Mouse (Mus musculus) midbrain, embryonic 15.5 days (tissue): ENCODE data around the gene Isx. TPM values are rescaled to one million over a fixed set of nuclear protein-coding genes. Genes with fewer than 3 reads are reported as not detected.

ENCODE experiments used
- ATAC-seq: fragments of 200-750 bp; cut with Nextera tagmentation; replicated peaks from 2 replicates; pipeline ENCODE4 v1.8.0; 2017; ENCODE audit warnings: moderate TSS enrichment
- H3K27ac ChIP-seq: fragments of 300-500 bp; sonication (generic); 2 replicates; pipeline ENCODE4 v1.5.1; 2015; ENCODE audit warnings: mild to moderate bottlenecking, inconsistent platforms
- H3K27me3 ChIP-seq: fragments of 300-500 bp; sonication (generic); replicated peaks from 2 replicates; pipeline ENCODE4 v1.6.1; 2015; ENCODE audit warnings: inconsistent platforms
- H3K36me3 ChIP-seq: fragments of 300-500 bp; sonication (generic); replicated peaks from 2 replicates; pipeline ENCODE4 v1.6.1; 2015; ENCODE audit warnings: inconsistent platforms
- H3K4me1 ChIP-seq: fragments of 300-500 bp; sonication (generic); 2 replicates; pipeline ENCODE4 v1.6.1; 2015; ENCODE audit warnings: inconsistent platforms
- H3K4me2 ChIP-seq: fragments of 300-500 bp; sonication (generic); 2 replicates; pipeline ENCODE4 v1.6.1; 2015; ENCODE audit warnings: inconsistent platforms, mild to moderate bottlenecking, moderate library complexity
- H3K4me3 ChIP-seq: fragments of 300-500 bp; sonication (generic); 2 replicates; pipeline ENCODE4 v1.5.1; 2015; ENCODE audit warnings: mild to moderate bottlenecking, inconsistent platforms
- H3K9ac ChIP-seq: fragments of 300-500 bp; sonication (generic); 2 replicates; pipeline ENCODE4 v1.6.1; 2015; ENCODE audit warnings: mild to moderate bottlenecking, inconsistent platforms
- H3K9me3 ChIP-seq: fragments of 300-500 bp; sonication (generic); 2 replicates; pipeline ENCODE4 v1.6.1; 2016; ENCODE audit warnings: inconsistent platforms
- WGBS: fragments of 180-500 bp; shearing (Covaris S2); methylation state at CpG from one replicate; pipeline ENCODE4 v1.1.7; 2015; ENCODE audit warnings: mixed read lengths; 5-methylcytosine and 5-hydroxymethylcytosine counted together
- polyA plus RNA-seq: library from polyadenylated mRNA; unstranded; fragments of >200 nt; fragmentation: Nextera tagmentation; extraction: Ambion mirVana; gene quantifications from 2 replicates; pipeline ENCODE4 v1.2.1, GENCODE M21; 2015

Gene Isx
- not detected in 2 replicates for polyA plus RNA-seq

- 85% methylated on average over 3 of the region's 3 CpGs for WGBS
- H3K27me3 ChIP-seq: no peaks in the 10 kb centered on the region
- no peaks in the 10 kb centered on the region for H3K4me1 ChIP-seq
- no peak within 1 kb of the TSS for H3K4me2 ChIP-seq
- no peak within 1 kb of the TSS for H3K27ac ChIP-seq
- no peak for ATAC-seq
- no peaks in the 10 kb centered on the region for H3K36me3 ChIP-seq
- no peak within 1 kb of the TSS for H3K4me3 ChIP-seq
- no peak within 1 kb of the TSS for H3K9ac ChIP-seq
- no peaks in the 10 kb centered on the region for H3K9me3 ChIP-seq
Measured at GRCm38 (mm10) chr8:74872940-74873339, at the start of gene Isx. Gene Isx (plus strand): TSS chr8:74873173.

DNA sequence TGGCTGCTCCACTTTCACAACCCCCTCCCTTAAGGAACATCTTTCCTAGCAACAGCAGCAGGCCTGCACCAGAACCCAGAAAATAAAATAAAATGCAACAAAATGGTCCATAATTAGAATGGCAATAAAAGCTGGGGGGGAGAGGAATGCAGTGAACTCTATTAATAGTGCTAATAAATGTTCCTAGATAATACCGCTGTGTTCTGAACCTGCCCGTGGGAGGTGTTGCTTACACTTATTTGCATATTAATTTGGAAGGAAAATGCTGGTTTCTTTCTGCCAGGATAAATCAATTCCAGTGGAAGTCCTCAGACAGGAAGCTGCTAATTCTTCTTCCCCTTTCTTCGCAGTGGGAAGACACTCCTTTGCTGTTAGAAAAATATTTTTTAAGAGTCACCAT lies 45.3 kb upstream of the Isx start:
- no peak for ATAC-seq
- Histone ChIP-seq H3K27me3 (no peaks in the 10 kb centered on the region), H3K4me1 (no peaks in the 10 kb centered on the region), H3K27ac (no peak overlapping the region), H3K9ac (no peak overlapping the region), H3K4me3 (no peak overlapping the region), H3K36me3 (no peaks in the 10 kb centered on the region), H3K9me3 (no peaks in the 10 kb centered on the region), H3K4me2 (no peak overlapping the region)
- WGBS: 68% methylated on average over 3 of the region's 3 CpGs

GRCm38 (mm10) chr8:74831322-74831721 lies 41.7 kb upstream of the Isx start:
- Histone ChIP-seq H3K4me1 (no peaks in the 10 kb centered on the region), H3K27me3 (no peaks in the 10 kb centered on the region), H3K36me3 (no peaks in the 10 kb centered on the region), H3K27ac (no peak overlapping the region), H3K4me2 (no peak overlapping the region), H3K4me3 (no peak overlapping the region), H3K9me3 (no peaks in the 10 kb centered on the region), H3K9ac (no peak overlapping the region)
- no peak for ATAC-seq
- WGBS: 80% methylated on average over 5 of the region's 5 CpGs

GRCm38 (mm10) chr8:74834246-74834645 lies 38.7 kb upstream of the Isx start:
- Histone ChIP-seq H3K9ac (no peak overlapping the region), H3K36me3 (no peaks in the 10 kb centered on the region), H3K9me3 (no peaks in the 10 kb centered on the region), H3K27ac (no peak overlapping the region), H3K4me3 (no peak overlapping the region), H3K4me1 (no peaks in the 10 kb centered on the region), H3K4me2 (no peak overlapping the region), H3K27me3 (no peaks in the 10 kb centered on the region)
- no peak for ATAC-seq
- WGBS: 68% methylated on average over 1 of the region's 1 CpGs

- no peak for ATAC-seq
- Histone ChIP-seq H3K27ac (no peak overlapping the region), H3K4me3 (no peak overlapping the region), H3K9me3 (no peaks in the 10 kb centered on the region), H3K9ac (no peak overlapping the region), H3K36me3 (no peaks in the 10 kb centered on the region), H3K27me3 (no peaks in the 10 kb centered on the region), H3K4me2 (no peak overlapping the region), H3K4me1 (no peaks in the 10 kb centered on the region)
- WGBS: 21% methylated on average over 12 of the region's 12 CpGs
Measured at GRCm38 (mm10) chr8:74847376-74848048, 25.5 kb upstream of the Isx start.

- Histone ChIP-seq H3K9me3 (no peaks in the 10 kb centered on the region), H3K36me3 (no peaks in the 10 kb centered on the region), H3K4me3 (no peak overlapping the region), H3K4me1 (no peaks in the 10 kb centered on the region), H3K27me3 (no peaks in the 10 kb centered on the region), H3K4me2 (no peak overlapping the region), H3K9ac (no peak overlapping the region), H3K27ac (no peak overlapping the region)
- ATAC-seq: no peak
- WGBS: 98% methylated on average over 1 of the region's 1 CpGs
Measured at GRCm38 (mm10) chr8:74848707-74849106, 24.3 kb upstream of the Isx start.

- Histone ChIP-seq H3K4me1 (no peaks in the 10 kb centered on the region), H3K27me3 (no peaks in the 10 kb centered on the region), H3K4me3 (no peak overlapping the region), H3K27ac (no peak overlapping the region), H3K4me2 (no peak overlapping the region), H3K9ac (no peak overlapping the region), H3K9me3 (no peaks in the 10 kb centered on the region), H3K36me3 (no peaks in the 10 kb centered on the region)
- ATAC-seq: no peak
Measured at GRCm38 (mm10) chr8:74850971-74851370, 22.0 kb upstream of the Isx start.

DNA sequence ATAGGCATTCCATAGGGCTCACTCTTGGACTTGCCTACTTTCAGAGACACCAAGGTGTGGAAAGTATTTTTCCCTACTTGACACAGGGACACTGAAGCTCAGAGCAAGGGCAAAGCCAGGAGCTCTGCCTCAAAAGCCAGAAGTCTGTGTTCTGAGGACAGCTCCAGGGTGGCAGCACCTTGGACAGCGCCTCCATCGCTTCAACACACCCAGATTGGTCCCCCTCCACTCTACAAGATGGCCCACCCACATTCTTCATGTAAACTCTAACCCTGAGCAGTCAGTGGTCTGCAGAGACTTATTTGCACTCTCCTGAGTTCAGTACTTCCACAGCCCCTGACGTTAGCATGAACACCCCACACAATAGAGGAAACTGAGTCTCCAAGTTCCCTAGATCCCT lies 21.1 kb upstream of the Isx start:
- H3K4me3 ChIP-seq: no peak overlapping the region
- no peak overlapping the region for H3K4me2 ChIP-seq
- H3K27me3 ChIP-seq: no peaks in the 10 kb centered on the region
- no peak overlapping the region for H3K27ac ChIP-seq
- no peak overlapping the region for H3K9ac ChIP-seq
- no peaks in the 10 kb centered on the region for H3K9me3 ChIP-seq
- ATAC-seq: no peak
- H3K36me3 ChIP-seq: no peaks in the 10 kb centered on the region
- H3K4me1 ChIP-seq: no peaks in the 10 kb centered on the region
- 34% methylated on average over 3 of the region's 3 CpGs for WGBS

DNA sequence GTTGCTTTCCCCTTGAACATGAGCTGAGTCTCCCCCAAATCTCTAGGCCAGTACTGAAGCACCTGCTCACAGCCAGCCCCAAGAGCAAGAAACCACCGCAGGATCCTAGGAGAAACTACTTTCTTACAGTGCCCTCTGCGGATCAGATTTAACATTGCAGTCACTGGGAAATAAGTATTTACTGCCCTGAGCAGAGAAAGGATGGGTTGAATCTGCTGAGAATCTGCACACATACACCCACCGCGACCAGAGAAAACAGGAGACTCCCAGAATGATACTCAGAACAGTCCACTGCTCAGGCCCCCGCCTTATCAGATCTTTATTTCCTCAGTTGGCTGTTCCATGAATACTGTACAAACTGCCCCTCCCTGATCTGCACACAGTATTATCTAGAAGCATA lies 19.5 kb upstream of the Isx start:
- H3K36me3 ChIP-seq: no peaks in the 10 kb centered on the region
- ATAC-seq: peak; percentile 83
- H3K9ac ChIP-seq: no peak overlapping the region
- 32% methylated on average over 5 of the region's 5 CpGs for WGBS
- no peak overlapping the region for H3K4me3 ChIP-seq
- H3K4me2 ChIP-seq: no peak overlapping the region
- no peaks in the 10 kb centered on the region for H3K9me3 ChIP-seq
- no peaks in the 10 kb centered on the region for H3K27me3 ChIP-seq
- H3K27ac ChIP-seq: no peak overlapping the region
- no peaks in the 10 kb centered on the region for H3K4me1 ChIP-seq

- H3K27ac ChIP-seq: no peak overlapping the region
- no peak overlapping the region for H3K9ac ChIP-seq
- no peaks in the 10 kb centered on the region for H3K9me3 ChIP-seq
- no peak overlapping the region for H3K4me3 ChIP-seq
- H3K4me2 ChIP-seq: no peak overlapping the region
- no peaks in the 10 kb centered on the region for H3K27me3 ChIP-seq
- H3K36me3 ChIP-seq: no peaks in the 10 kb centered on the region
- no peak for ATAC-seq
- H3K4me1 ChIP-seq: no peaks in the 10 kb centered on the region
- WGBS: 98% methylated on average over 4 of the region's 4 CpGs
Measured at GRCm38 (mm10) chr8:74854786-74855185, 18.2 kb upstream of the Isx start.

- H3K9ac ChIP-seq: no peak overlapping the region
- H3K27me3 ChIP-seq: no peaks in the 10 kb centered on the region
- no peak overlapping the region for H3K4me3 ChIP-seq
- no peaks in the 10 kb centered on the region for H3K9me3 ChIP-seq
- no peak overlapping the region for H3K27ac ChIP-seq
- no peaks in the 10 kb centered on the region for H3K36me3 ChIP-seq
- H3K4me2 ChIP-seq: no peak overlapping the region
- ATAC-seq: no peak
- H3K4me1 ChIP-seq: no peaks in the 10 kb centered on the region
- WGBS: 93% methylated on average over 3 of the region's 3 CpGs
Measured at GRCm38 (mm10) chr8:74855341-74855740, 17.6 kb upstream of the Isx start.

DNA sequence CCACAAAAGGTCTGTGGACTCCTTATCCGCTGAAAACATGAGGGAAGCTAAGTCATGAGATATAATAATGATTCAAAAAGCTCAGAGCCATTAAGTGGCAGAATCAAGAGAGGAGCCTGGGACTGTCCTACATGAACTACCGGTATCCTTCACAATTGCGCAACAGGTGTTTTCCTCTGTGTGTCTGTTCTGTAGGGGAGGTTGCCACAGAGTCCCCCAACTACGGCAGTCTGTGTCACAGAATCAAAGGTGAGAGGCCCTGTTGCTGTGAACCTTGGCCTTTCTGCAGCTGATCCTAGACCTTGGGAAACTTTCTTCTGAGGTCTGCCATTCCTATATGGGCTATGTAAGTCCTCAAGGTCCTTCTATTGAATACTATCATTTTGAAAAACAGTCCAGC lies 13.7 kb upstream of the Isx start:
- H3K4me2 ChIP-seq: no peak overlapping the region
- no peaks in the 10 kb centered on the region for H3K4me1 ChIP-seq
- no peaks in the 10 kb centered on the region for H3K27me3 ChIP-seq
- H3K9ac ChIP-seq: no peak overlapping the region
- H3K4me3 ChIP-seq: no peak overlapping the region
- no peak overlapping the region for H3K27ac ChIP-seq
- 89% methylated on average over 4 of the region's 4 CpGs for WGBS
- no peaks in the 10 kb centered on the region for H3K36me3 ChIP-seq
- no peaks in the 10 kb centered on the region for H3K9me3 ChIP-seq
- ATAC-seq: no peak

DNA sequence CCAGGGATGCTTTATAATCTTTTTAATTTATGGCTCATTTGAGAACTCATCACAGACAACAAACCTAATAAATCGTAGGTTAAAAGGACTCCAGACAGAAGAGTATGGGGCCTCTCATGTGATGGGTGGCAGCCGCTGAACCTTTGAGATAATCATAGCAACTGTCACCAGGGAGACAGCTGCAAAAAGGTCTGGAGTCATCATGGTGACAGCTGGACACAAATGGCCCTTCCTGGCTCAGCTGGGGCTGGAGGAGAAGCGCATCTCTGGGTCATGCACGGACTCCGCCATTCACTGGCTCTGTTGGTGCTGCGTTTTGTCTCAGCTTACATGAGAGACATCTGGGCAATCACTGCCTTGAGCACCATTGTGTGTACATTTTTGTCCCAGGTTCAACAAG lies 12.5 kb upstream of the Isx start:
- 59% methylated on average over 6 of the region's 6 CpGs for WGBS
- peak; percentile 48; the same call in 1 of the 2 replicates for ATAC-seq

More for the DNA sequence above, 12.5 kb upstream of the Isx start:
- Histone ChIP-seq H3K27ac (no peak overlapping the region), H3K4me3 (no peak overlapping the region), H3K9ac (no peak overlapping the region), H3K4me1 (no peaks in the 10 kb centered on the region), H3K36me3 (no peaks in the 10 kb centered on the region), H3K27me3 (no peaks in the 10 kb centered on the region), H3K9me3 (no peaks in the 10 kb centered on the region), H3K4me2 (no peak overlapping the region)
